Mouse (Mus musculus) intestine, embryonic 16.5 days (tissue): ENCODE results near the gene Ift46. TPM values are rescaled to one million over a fixed set of nuclear protein-coding genes. Genes with fewer than 3 reads are reported as not detected.

Experiments used
- ATAC-seq: fragments of 200-750 bp; cut with Nextera tagmentation; 2 replicates; pipeline ENCODE4 v1.8.0; 2017; ENCODE audit warnings: moderate TSS enrichment, moderate library complexity
- H3K27ac ChIP-seq: fragments of 300-500 bp; sonication (generic); 2 replicates; pipeline ENCODE4 v1.5.1; 2014; ENCODE audit warnings: mild to moderate bottlenecking, low read length
- H3K27me3 ChIP-seq: fragments of 300-500 bp; sonication (generic); replicated peaks from 2 replicates; pipeline ENCODE4 v1.6.1; 2014; ENCODE audit warnings: low read length, control low read depth, mixed read lengths; ENCODE audit not compliant: control insufficient read depth, insufficient read depth
- H3K36me3 ChIP-seq: fragments of 300-500 bp; sonication (generic); 2 replicates; pipeline ENCODE4 v1.6.1; 2014; ENCODE audit warnings: low read length, control low read depth; ENCODE audit not compliant: control insufficient read depth, insufficient read depth
- H3K4me1 ChIP-seq: fragments of 300-500 bp; sonication (generic); 2 replicates; pipeline ENCODE4 v1.6.1; 2014; ENCODE audit warnings: low read length, control low read depth, mixed read lengths; ENCODE audit not compliant: control insufficient read depth, insufficient read depth
- H3K4me2 ChIP-seq: fragments of 300-500 bp; sonication (generic); 2 replicates; pipeline ENCODE4 v1.6.1; 2014; ENCODE audit warnings: low read depth, low read length, control low read depth
- H3K4me3 ChIP-seq: fragments of 300-500 bp; sonication (generic); 2 replicates; pipeline ENCODE4 v1.5.1; 2014; ENCODE audit warnings: mild to moderate bottlenecking, low read length
- H3K9ac ChIP-seq: fragments of 300-500 bp; sonication (generic); 2 replicates; pipeline ENCODE4 v1.6.1; 2014; ENCODE audit warnings: low read depth, low read length
- H3K9me3 ChIP-seq: fragments of 300-500 bp; sonication (generic); 2 replicates; pipeline ENCODE4 v1.6.1; 2016; ENCODE audit warnings: low read length, control low read depth; ENCODE audit not compliant: control insufficient read depth
- WGBS: fragments of 180-500 bp; shearing (Covaris S2); extraction: QIAGEN DNeasy Blood & Tissue Kit; methylation state at CpG from one replicate; pipeline ENCODE4 v1.1.7; 2014; 5-methylcytosine and 5-hydroxymethylcytosine counted together
- polyA plus RNA-seq: library from polyadenylated mRNA; unstranded; fragments of >200 nt; fragmentation: Nextera tagmentation; extraction: Ambion mirVana; gene quantifications from 2 replicates; pipeline ENCODE4 v1.2.1, GENCODE M21; 2015

Ift46 gene
- polyA plus RNA-seq, 1 experiment from 2014 or later: 71.4 TPM

DNA sequence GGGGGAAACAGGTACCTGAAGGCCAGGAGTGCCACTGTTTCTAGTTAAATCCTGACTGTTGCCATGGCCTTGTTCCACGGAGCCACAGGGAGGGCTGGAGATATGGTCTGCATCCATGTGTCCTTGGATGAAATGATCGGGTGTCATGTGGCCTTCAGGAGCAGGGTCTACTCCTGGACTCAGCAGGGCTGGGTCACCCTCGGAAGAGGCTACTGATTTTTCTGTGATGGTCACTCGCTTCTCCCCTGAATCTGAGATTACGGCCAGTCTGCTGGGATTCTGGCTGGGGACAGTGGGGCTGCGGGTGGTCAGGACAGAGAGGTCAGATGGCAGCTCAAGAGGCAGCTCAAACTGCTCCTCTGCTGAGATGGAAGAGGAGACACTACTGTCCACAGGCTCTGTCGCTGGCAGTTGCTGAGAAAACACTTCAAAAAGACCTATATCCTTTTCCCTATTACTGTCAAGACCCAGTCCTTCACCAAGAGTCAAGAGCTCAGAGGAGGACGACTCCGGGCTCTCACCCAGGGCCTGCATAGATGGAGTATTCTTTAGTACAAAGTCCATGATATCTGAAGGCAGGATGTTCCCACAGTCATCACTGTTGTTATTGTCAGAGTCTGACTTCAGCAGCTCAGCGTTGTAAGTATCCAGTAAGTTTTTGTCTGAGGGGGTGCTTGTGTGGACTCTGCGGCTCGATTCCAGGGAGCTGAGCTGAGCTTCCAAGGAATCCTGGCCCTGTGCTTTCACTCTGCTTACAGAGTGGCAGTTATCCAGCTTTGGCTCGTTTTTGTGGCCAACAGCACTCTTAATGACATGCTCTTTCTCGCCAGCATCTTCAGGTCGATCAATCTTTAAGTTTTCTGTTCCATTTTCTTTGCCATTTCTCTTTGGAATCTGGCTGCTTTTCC, 52.5 kb downstream of the Ift46 start:
- Histone ChIP-seq H3K9me3 (no peaks in the 10 kb centered on the region), H3K27ac (no peak overlapping the region), H3K36me3 (peaks cover 54% of the 10 kb centered on the region), H3K4me2 (no peak overlapping the region), H3K27me3 (no peaks in the 10 kb centered on the region), H3K4me1 (no peaks in the 10 kb centered on the region), H3K4me3 (no peak overlapping the region), H3K9ac (no peak overlapping the region)
- no peak for ATAC-seq
- WGBS: 91% methylated on average over 15 of the region's 15 CpGs

DNA sequence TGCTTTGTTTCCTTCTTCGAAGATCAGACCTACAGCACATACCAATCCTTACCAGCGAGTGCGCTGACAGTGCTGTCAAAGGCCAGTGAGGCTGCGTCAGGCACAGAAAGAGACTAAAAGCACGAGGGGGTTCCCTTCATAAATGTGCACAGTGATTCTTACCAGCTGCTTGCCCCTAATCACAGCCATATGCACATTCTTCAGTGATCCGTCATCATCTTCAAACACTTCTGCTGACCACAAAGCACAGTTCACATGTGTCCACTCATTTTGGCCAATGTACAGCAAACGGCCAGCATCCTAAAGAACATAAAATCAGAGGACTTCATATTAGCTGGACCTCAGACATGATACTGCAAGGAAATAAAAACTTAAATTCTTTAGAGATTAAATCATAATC, 59.0 kb downstream of the Ift46 start:
- Histone ChIP-seq H3K9ac (no peak overlapping the region), H3K9me3 (no peaks in the 10 kb centered on the region), H3K27ac (no peak overlapping the region), H3K4me3 (no peak overlapping the region), H3K27me3 (no peaks in the 10 kb centered on the region), H3K4me2 (no peak overlapping the region), H3K36me3 (peaks cover 41% of the 10 kb centered on the region), H3K4me1 (no peaks in the 10 kb centered on the region)
- ATAC-seq: no peak
- 90% methylated on average over 7 of the region's 7 CpGs for WGBS

DNA sequence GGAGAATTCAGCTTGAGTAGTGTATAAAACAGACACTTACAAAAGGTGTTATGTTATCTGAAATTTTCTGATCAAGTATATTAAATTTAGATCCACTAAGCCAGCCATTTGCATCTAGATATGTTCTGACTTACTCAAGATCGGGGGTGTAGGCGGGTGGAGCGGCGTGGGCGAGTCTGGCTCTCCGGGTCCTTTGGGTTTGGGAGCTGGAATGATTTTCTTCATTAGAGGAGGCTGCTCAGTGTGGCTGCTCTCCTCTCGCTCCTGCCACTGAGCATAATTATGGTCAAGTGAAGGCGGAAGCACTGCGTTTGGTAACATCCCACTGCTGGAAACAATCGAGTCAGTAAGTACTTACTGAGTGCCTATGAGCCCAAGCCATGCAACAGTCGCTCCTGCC, 61.2 kb downstream of the Ift46 start:
- Histone ChIP-seq H3K4me1 (no peaks in the 10 kb centered on the region), H3K27ac (no peak overlapping the region), H3K4me2 (no peak overlapping the region), H3K9me3 (no peaks in the 10 kb centered on the region), H3K27me3 (no peaks in the 10 kb centered on the region), H3K36me3 (peaks cover 39% of the 10 kb centered on the region), H3K4me3 (no peak overlapping the region), H3K9ac (no peak overlapping the region)
- WGBS: 96% methylated on average over 11 of the region's 11 CpGs
- ATAC-seq: no peak

DNA sequence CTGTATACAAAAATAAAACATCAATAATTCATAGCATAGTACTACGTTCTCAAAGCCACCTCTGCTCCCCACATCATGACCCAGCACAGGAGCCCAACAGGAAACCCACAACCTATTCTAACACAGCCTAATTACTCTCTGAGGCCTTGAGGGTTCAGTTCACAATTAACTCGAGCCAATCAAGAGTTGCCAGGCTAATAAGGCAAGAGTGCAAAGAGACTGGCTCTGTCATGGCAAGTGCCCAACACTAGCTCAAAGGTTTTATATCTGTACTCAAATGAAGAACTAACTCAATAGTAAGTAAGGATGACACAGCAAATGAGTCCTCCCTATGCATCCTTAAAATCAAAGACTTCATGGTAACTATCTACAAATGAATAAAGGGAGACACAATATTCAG, 62.8 kb downstream of the Ift46 start:
- no peaks in the 10 kb centered on the region for H3K4me1 ChIP-seq
- ATAC-seq: no peak
- no peak overlapping the region for H3K27ac ChIP-seq
- no peak overlapping the region for H3K4me2 ChIP-seq
- no peak overlapping the region for H3K4me3 ChIP-seq
- H3K27me3 ChIP-seq: no peaks in the 10 kb centered on the region
- no peaks in the 10 kb centered on the region for H3K9me3 ChIP-seq
- H3K36me3 ChIP-seq: peaks cover 40% of the 10 kb centered on the region
- no peak overlapping the region for H3K9ac ChIP-seq
- 87% methylated on average over 2 of the region's 2 CpGs for WGBS

DNA sequence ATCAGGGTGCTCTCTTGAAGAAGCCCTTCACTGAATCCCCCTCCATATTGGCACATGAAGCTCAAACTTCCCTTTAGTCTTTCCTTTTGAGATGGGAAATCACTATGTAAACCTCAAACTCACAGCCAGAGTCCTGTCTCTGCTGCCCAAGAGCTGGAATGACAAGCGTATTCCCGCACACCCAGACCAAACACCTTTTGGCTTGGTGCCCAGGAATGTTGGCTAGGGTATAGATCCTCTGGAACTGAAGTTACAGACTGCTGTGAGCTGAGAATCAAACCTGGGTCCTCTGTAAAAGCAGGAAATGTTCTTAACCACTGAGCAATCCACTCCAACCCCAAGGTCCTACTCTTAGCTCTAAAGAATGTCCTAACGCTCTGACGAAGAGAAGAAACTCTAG, 64.6 kb downstream of the Ift46 start:
- Histone ChIP-seq H3K4me3 (no peak overlapping the region), H3K27ac (no peak overlapping the region), H3K27me3 (no peaks in the 10 kb centered on the region), H3K9ac (no peak overlapping the region), H3K36me3 (peaks cover 30% of the 10 kb centered on the region), H3K9me3 (no peaks in the 10 kb centered on the region), H3K4me1 (no peaks in the 10 kb centered on the region), H3K4me2 (no peak overlapping the region)
- WGBS: 74% methylated on average over 4 of the region's 4 CpGs
- no peak for ATAC-seq

DNA sequence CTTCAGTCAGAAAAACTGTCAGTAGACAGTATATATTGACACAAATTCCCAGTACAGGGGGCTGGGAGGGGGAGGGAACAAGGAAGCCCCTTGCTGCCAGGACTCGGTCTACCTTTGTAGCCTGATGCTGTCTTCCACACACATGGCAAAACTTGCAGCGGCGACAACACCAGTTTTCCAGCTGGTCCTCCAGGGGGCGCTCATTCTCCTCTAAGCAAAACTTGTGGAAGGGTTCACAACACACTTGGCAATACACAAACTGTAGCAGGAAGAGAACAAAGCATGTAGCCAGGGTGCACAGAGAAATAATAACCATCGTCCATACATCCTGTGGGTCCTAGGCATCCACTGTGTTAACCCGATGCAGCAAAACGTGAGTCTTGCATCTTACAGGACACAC, 68.7 kb downstream of the Ift46 start:
- Histone ChIP-seq H3K4me3 (no peak overlapping the region), H3K4me1 (no peaks in the 10 kb centered on the region), H3K27me3 (no peaks in the 10 kb centered on the region), H3K36me3 (peaks cover 27% of the 10 kb centered on the region), H3K27ac (no peak overlapping the region), H3K9ac (no peak overlapping the region), H3K4me2 (no peak overlapping the region), H3K9me3 (no peaks in the 10 kb centered on the region)
- WGBS: 46% methylated on average over 7 of the region's 7 CpGs
- no peak for ATAC-seq

DNA sequence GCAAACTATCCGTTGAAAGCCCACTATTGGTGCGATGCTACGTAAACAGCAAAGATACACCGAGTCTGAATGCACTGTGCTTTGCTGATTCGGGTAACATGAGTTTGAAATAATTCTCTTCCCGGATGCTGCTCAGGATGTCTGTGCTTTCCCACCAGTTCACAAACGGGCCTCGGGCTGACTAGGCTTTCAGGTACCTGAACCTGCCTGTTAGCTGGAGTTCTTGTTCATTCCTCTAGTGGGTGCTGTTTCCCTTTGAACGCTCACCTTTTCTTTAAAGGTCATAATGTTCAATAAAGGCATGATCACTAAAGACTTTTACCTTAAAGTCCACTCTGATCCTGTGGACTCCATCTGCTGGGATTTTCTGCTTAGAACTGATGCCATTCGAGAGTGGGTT, 73.5 kb downstream of the Ift46 start:
- Histone ChIP-seq H3K4me2 (no peak overlapping the region), H3K36me3 (peaks cover 20% of the 10 kb centered on the region), H3K4me1 (no peaks in the 10 kb centered on the region), H3K4me3 (no peak overlapping the region), H3K27me3 (no peaks in the 10 kb centered on the region), H3K9me3 (no peaks in the 10 kb centered on the region), H3K27ac (no peak overlapping the region), H3K9ac (no peak overlapping the region)
- ATAC-seq: no peak
- WGBS: 86% methylated on average over 10 of the region's 10 CpGs

Other genes starting within 250 kb of the Ift46 start
- 1.1 TPM in 2 replicates for gene Cxcr5, start 206.0 kb upstream of the Ift46 start, polyA plus RNA-seq
- gene Ddx6, start 163.0 kb upstream of the Ift46 start, polyA plus RNA-seq: 8.1 and 9.8 TPM in 2 replicates
- 0.09 and 0.16 TPM in 2 replicates for gene Treh, start 94.7 kb upstream of the Ift46 start, polyA plus RNA-seq
- gene Phldb1, start 32.7 kb upstream of the Ift46 start, polyA plus RNA-seq: 12.9 and 14.4 TPM in 2 replicates
- gene Arcn1, start 63 bp upstream of the Ift46 start, polyA plus RNA-seq: 187 and 196 TPM in 2 replicates
- 5.9 and 7.0 TPM in 2 replicates for gene Tmem25, start 31.4 kb downstream of the Ift46 start, polyA plus RNA-seq
- 3.5 and 5.8 TPM in 2 replicates for gene Ttc36, start 35.2 kb downstream of the Ift46 start, polyA plus RNA-seq
- gene Kmt2a, start 113.4 kb downstream of the Ift46 start, polyA plus RNA-seq: 5.3 and 7.7 TPM in 2 replicates
- 937 and 949 TPM in 2 replicates for gene Atp5l, start 152.8 kb downstream of the Ift46 start, polyA plus RNA-seq
- 23.0 and 23.9 TPM in 2 replicates for gene Ube4a, start 197.7 kb downstream of the Ift46 start, polyA plus RNA-seq
- gene Cd3g, start 212.5 kb downstream of the Ift46 start, polyA plus RNA-seq: 1.1 and 1.2 TPM in 2 replicates
- not detected in 2 replicates for gene Cd3d, start 213.9 kb downstream of the Ift46 start, polyA plus RNA-seq
- 0.71 and 1.1 TPM in 2 replicates for gene Cd3e, start 241.7 kb downstream of the Ift46 start, polyA plus RNA-seq